Mouse (Mus musculus) hindbrain, embryonic 15.5 days (tissue): Measurements from ENCODE around the gene Gm7849. TPM values are rescaled to one million over a fixed set of nuclear protein-coding genes. Genes with fewer than 3 reads are reported as not detected.
"Not testable (repeated sequence)": the region's sequence is repeated elsewhere in the genome, so short reads cannot be mapped to it uniquely, and the experiment has no call there.

ENCODE experiments used
- ATAC-seq: fragments of 200-750 bp; cut with Nextera tagmentation; 2 replicates; pipeline ENCODE4 v1.8.0; 2017; ENCODE audit warnings: low read depth, moderate number of reproducible peaks, moderate TSS enrichment; ENCODE audit not compliant: low FRiP score
- H3K27ac ChIP-seq: fragments of 300-500 bp; sonication (generic); replicated peaks from 2 replicates; pipeline ENCODE4 v1.5.1; 2015; ENCODE audit warnings: mild to moderate bottlenecking, inconsistent platforms
- H3K27me3 ChIP-seq: fragments of 300-500 bp; sonication (generic); 2 replicates; pipeline ENCODE4 v1.6.1; 2015; ENCODE audit warnings: control low read depth, inconsistent platforms
- H3K36me3 ChIP-seq: fragments of 300-500 bp; sonication (generic); 2 replicates; pipeline ENCODE4 v1.6.1; 2015; ENCODE audit warnings: control low read depth, inconsistent platforms
- H3K4me1 ChIP-seq: fragments of 300-500 bp; sonication (generic); replicated peaks from 2 replicates; pipeline ENCODE4 v1.6.1; 2015; ENCODE audit warnings: control low read depth, inconsistent platforms
- H3K4me2 ChIP-seq: fragments of 300-500 bp; sonication (generic); 2 replicates; pipeline ENCODE4 v1.6.1; 2015; ENCODE audit warnings: moderate library complexity, mild to moderate bottlenecking, inconsistent platforms
- H3K4me3 ChIP-seq: fragments of 300-500 bp; sonication (generic); 2 replicates; pipeline ENCODE4 v1.5.1; 2015; ENCODE audit warnings: mild to moderate bottlenecking, inconsistent platforms
- H3K9ac ChIP-seq: fragments of 300-500 bp; sonication (generic); 2 replicates; pipeline ENCODE4 v1.6.1; 2015; ENCODE audit warnings: inconsistent platforms
- H3K9me3 ChIP-seq: fragments of 300-500 bp; sonication (generic); 2 replicates; pipeline ENCODE4 v1.6.1; 2016; ENCODE audit warnings: control low read depth, inconsistent platforms
- WGBS: fragments of 180-500 bp; shearing (Covaris S2); methylation state at CpG from one replicate; pipeline ENCODE4 v1.1.7; 2015; 5-methylcytosine and 5-hydroxymethylcytosine counted together
- polyA plus RNA-seq: library from polyadenylated mRNA; unstranded; fragments of >200 nt; fragmentation: Nextera tagmentation; extraction: Ambion mirVana; gene quantifications from 2 replicates; pipeline ENCODE4 v1.2.1, GENCODE M21; 2015

Gm7849 gene
- polyA plus RNA-seq = not detected in 2 replicates

GRCm38 (mm10) chr8:21456460-21456859, at the start of gene Gm7849:
Gene Gm7849 (minus strand): TSS chr8:21456560.
- not testable (repeated sequence) for H3K4me2 ChIP-seq, H3K4me1 ChIP-seq, H3K4me3 ChIP-seq, H3K9ac ChIP-seq, H3K9me3 ChIP-seq, H3K36me3 ChIP-seq, H3K27me3 ChIP-seq, ATAC-seq, H3K27ac ChIP-seq
- no CpG with 5 or more reads among the region's 1 CpGs for WGBS

GRCm38 (mm10) chr8:21427111-21427510, 29.2 kb downstream of the Gm7849 start, which contains the start of gene Defa36:
Gene Defa36 (plus strand): TSS chr8:21427411.
- WGBS = no CpG with 5 or more reads among the region's 1 CpGs
- ATAC-seq, H3K9me3 ChIP-seq, H3K4me2 ChIP-seq, H3K9ac ChIP-seq, H3K27ac ChIP-seq, H3K4me3 ChIP-seq, H3K4me1 ChIP-seq, H3K27me3 ChIP-seq, H3K36me3 ChIP-seq: not testable (repeated sequence)

Other genes starting within 250 kb of the Gm7849 start
- not detected in 2 replicates for gene Gm15292, start 206.8 kb downstream of the Gm7849 start, polyA plus RNA-seq
- gene Defa27, start 141.0 kb downstream of the Gm7849 start, polyA plus RNA-seq = not detected in 2 replicates
- gene Defa29, start 129.5 kb downstream of the Gm7849 start, polyA plus RNA-seq = not detected in 2 replicates
- gene Defa2, start 78.0 kb downstream of the Gm7849 start, polyA plus RNA-seq = not detected in 2 replicates
- not detected in 2 replicates for gene Defa33, start 64.7 kb downstream of the Gm7849 start, polyA plus RNA-seq
- not detected in 2 replicates for gene Defa36, start 29.1 kb downstream of the Gm7849 start, polyA plus RNA-seq
- gene Defa20, start 52.7 kb upstream of the Gm7849 start, polyA plus RNA-seq = not detected in 2 replicates
- not detected in 2 replicates for gene Defa32, start 72.5 kb upstream of the Gm7849 start, polyA plus RNA-seq
- gene Defa37, start 108.8 kb upstream of the Gm7849 start, polyA plus RNA-seq = not detected in 2 replicates
- gene Defa28, start 126.4 kb upstream of the Gm7849 start, polyA plus RNA-seq = not detected in 2 replicates
- gene Gm7861, start 137.9 kb upstream of the Gm7849 start, polyA plus RNA-seq = not detected in 2 replicates
- gene Defa26, start 161.6 kb upstream of the Gm7849 start, polyA plus RNA-seq = not detected in 2 replicates
- gene Defa17, start 199.2 kb upstream of the Gm7849 start, polyA plus RNA-seq = not detected in 2 replicates
- gene Defa34, start 209.2 kb upstream of the Gm7849 start, polyA plus RNA-seq = not detected in 2 replicates
- gene AY761184, start 247.1 kb upstream of the Gm7849 start, polyA plus RNA-seq = not detected in 2 replicates